Mouse (Mus musculus) frontal cortex, adult 2 months (tissue): ENCODE data around the gene Gng10. TPM values are rescaled to one million over a fixed set of nuclear protein-coding genes. Genes with fewer than 3 reads are reported as not detected.

Experiments used
- polyA plus RNA-seq: library from polyadenylated mRNA; depleted of rRNA; stranded (reverse); fragments of >200 nt; gene quantifications from 2 replicates; pipeline ENCODE4 v1.2.3, GENCODE M21; 2012; rRNA removed

Gene Gng10
- polyA plus RNA-seq, 1 experiment: 69.7 TPM

Other genes starting within 250 kb of the Gng10 start
- gene Olfr267, start 247.4 kb upstream of the Gng10 start, polyA plus RNA-seq: 0.38 and 0.40 TPM in 2 replicates
- 36.8 and 40.3 TPM in 2 replicates for gene Ecpas, start 122.3 kb upstream of the Gng10 start, polyA plus RNA-seq
- 9.9 and 15.3 TPM in 2 replicates for gene Zkscan16, start 91.5 kb upstream of the Gng10 start, polyA plus RNA-seq
- gene Ptgr1, start 48.0 kb upstream of the Gng10 start, polyA plus RNA-seq: 1.1 and 1.3 TPM in 2 replicates
- 4.1 and 4.2 TPM in 2 replicates for gene Dnajc25, start 40.0 kb upstream of the Gng10 start, polyA plus RNA-seq
- gene Gm20503, start 31.9 kb upstream of the Gng10 start, polyA plus RNA-seq: 0.10 TPM in 1 of 2 replicates, not detected in the other
- not detected in 2 replicates for gene AI481877, start 103.9 kb downstream of the Gng10 start, polyA plus RNA-seq
- 63.7 TPM in 2 replicates for gene Ugcg, start 154.2 kb downstream of the Gng10 start, polyA plus RNA-seq